Mouse (Mus musculus) fat pad, adult 2 months (tissue): ENCODE results near the gene 3110082I17Rik.

Experiments
- DNase-seq: peaks from one replicate; pipeline ENCODE4 v3.0.0-alpha.2; 2011; ENCODE audit warnings: low read depth, low spot score; ENCODE audit errors: extremely low read depth

The 3110082I17Rik gene

GRCm38 (mm10) chr5:139380385-139381248 is 79.7 kb downstream of the 3110082I17Rik start:
- DNase-seq, result no peak

- DNase-seq, result no peak
Measured at GRCm38 (mm10) chr5:139379771-139380384, 80.4 kb downstream of the 3110082I17Rik start.

GRCm38 (mm10) chr5:139378986-139379629 is 81.2 kb downstream of the 3110082I17Rik start:
- DNase-seq, result no peak

GRCm38 (mm10) chr5:139378271-139378556 is 82.1 kb downstream of the 3110082I17Rik start:
- no peak for DNase-seq

- DNase-seq, result no peak
Measured at GRCm38 (mm10) chr5:139377468-139378270, 82.7 kb downstream of the 3110082I17Rik start, which contains the start of gene Gpr146. Gene Gpr146 (plus strand): TSS chr5:139377697.

- no peak for DNase-seq
Measured at GRCm38 (mm10) chr5:139374841-139375240, 85.5 kb downstream of the 3110082I17Rik start.

- DNase-seq, result no peak
Measured at GRCm38 (mm10) chr5:139373889-139374444, 86.4 kb downstream of the 3110082I17Rik start.

- no peak for DNase-seq
Measured at GRCm38 (mm10) chr5:139373126-139373525, 87.2 kb downstream of the 3110082I17Rik start.

GRCm38 (mm10) chr5:139371631-139372401 is 88.5 kb downstream of the 3110082I17Rik start:
- no peak for DNase-seq

- no peak for DNase-seq
Measured at GRCm38 (mm10) chr5:139371118-139371517, 89.2 kb downstream of the 3110082I17Rik start.

- DNase-seq, result no peak
Measured at GRCm38 (mm10) chr5:139370336-139370735, 90.0 kb downstream of the 3110082I17Rik start.

GRCm38 (mm10) chr5:139368638-139369320 is 91.5 kb downstream of the 3110082I17Rik start:
- DNase-seq, result no peak

- no peak for DNase-seq
Measured at GRCm38 (mm10) chr5:139367884-139368458, 92.4 kb downstream of the 3110082I17Rik start.

GRCm38 (mm10) chr5:139366484-139366883 is 93.8 kb downstream of the 3110082I17Rik start:
- no peak for DNase-seq

GRCm38 (mm10) chr5:139365827-139366226 is 94.5 kb downstream of the 3110082I17Rik start:
- DNase-seq, result no peak

GRCm38 (mm10) chr5:139364911-139365571 is 95.3 kb downstream of the 3110082I17Rik start:
- no peak for DNase-seq

- DNase-seq, result no peak
Measured at GRCm38 (mm10) chr5:139364260-139364910, 95.9 kb downstream of the 3110082I17Rik start.

GRCm38 (mm10) chr5:139363858-139364257 is 96.5 kb downstream of the 3110082I17Rik start:
- DNase-seq, result no peak
